Mouse (Mus musculus): ENCODE results near the gene Erfe. TPM values are rescaled to one million over a fixed set of nuclear protein-coding genes. Genes with fewer than 3 reads are reported as not detected.

The Erfe gene
- polyA plus RNA-seq, 1 experiment from 2014 or later, result 1.3 TPM

- DNase-seq (ENCODE audit: low spot score), result no peak
Observed at GRCm38 (mm10) chr1:91420601-91421065, 54.4 kb downstream of the Erfe start.

Other genes starting within 250 kb of the Erfe start
- 1.4 and 2.1 TPM in 2 replicates for gene Rbm44, start 221.3 kb upstream of the Erfe start, polyA plus RNA-seq (2015; fragmentation: Nextera tagmentation; extraction: Ambion mirVana)
- gene Ramp1, start 186.6 kb upstream of the Erfe start, polyA plus RNA-seq (2015; fragmentation: Nextera tagmentation; extraction: Ambion mirVana), result 156 and 158 TPM in 2 replicates
- 87.2 and 88.5 TPM in 2 replicates for gene Ube2f, start 116.1 kb upstream of the Erfe start, polyA plus RNA-seq (2015; fragmentation: Nextera tagmentation; extraction: Ambion mirVana)
- 15.6 and 16.2 TPM in 2 replicates for gene Scly, start 68.1 kb upstream of the Erfe start, polyA plus RNA-seq (2015; fragmentation: Nextera tagmentation; extraction: Ambion mirVana)
- gene Espnl, start 44.4 kb upstream of the Erfe start, polyA plus RNA-seq (2015; fragmentation: Nextera tagmentation; extraction: Ambion mirVana), result 0.19 and 0.20 TPM in 2 replicates
- gene Klhl30, start 15.4 kb upstream of the Erfe start, polyA plus RNA-seq (2015; fragmentation: Nextera tagmentation; extraction: Ambion mirVana), result 0.27 and 0.55 TPM in 2 replicates
- 129 and 133 TPM in 2 replicates for gene Ilkap, start 32.4 kb downstream of the Erfe start, polyA plus RNA-seq (2015; fragmentation: Nextera tagmentation; extraction: Ambion mirVana)
- 216 and 236 TPM in 2 replicates for gene Hes6, start 47.6 kb downstream of the Erfe start, polyA plus RNA-seq (2015; fragmentation: Nextera tagmentation; extraction: Ambion mirVana)
- 0.95 and 1.1 TPM in 2 replicates for gene Per2, start 92.9 kb downstream of the Erfe start, polyA plus RNA-seq (2015; fragmentation: Nextera tagmentation; extraction: Ambion mirVana)
- 4.6 and 5.1 TPM in 2 replicates for gene Traf3ip1, start 128.2 kb downstream of the Erfe start, polyA plus RNA-seq (2015; fragmentation: Nextera tagmentation; extraction: Ambion mirVana)
- 4.0 and 4.3 TPM in 2 replicates for gene Asb1, start 174.1 kb downstream of the Erfe start, polyA plus RNA-seq (2015; fragmentation: Nextera tagmentation; extraction: Ambion mirVana)